Mouse (Mus musculus) liver, adult 2 months (tissue): ENCODE results near the gene Prmt3. TPM values are rescaled to one million over a fixed set of nuclear protein-coding genes. Genes with fewer than 3 reads are reported as not detected.

Experiments
- DNase-seq: peaks from one replicate; pipeline ENCODE4 v3.0.0-alpha.2; 2011; ENCODE audit warnings: low read depth, low spot score; ENCODE audit errors: extremely low read depth
- H3K27ac ChIP-seq: fragments of 200-500 bp; replicated peaks from 2 replicates; pipeline ENCODE4 v1.5.1; 2012; ENCODE audit warnings: low read depth, mild to moderate bottlenecking, control low read depth, inconsistent platforms, low read length; ENCODE audit not compliant: insufficient read depth
- H3K27me3 ChIP-seq: fragments of 200-500 bp; 2 replicates; pipeline ENCODE4 v1.6.1; 2012; ENCODE audit warnings: mild to moderate bottlenecking, moderate library complexity, low read length, inconsistent platforms; ENCODE audit not compliant: control insufficient read depth, insufficient read depth
- H3K36me3 ChIP-seq: fragments of 200-500 bp; 2 replicates; pipeline ENCODE4 v1.6.1; 2012; ENCODE audit warnings: low read length, inconsistent platforms; ENCODE audit not compliant: control insufficient read depth, insufficient read depth
- H3K4me1 ChIP-seq: fragments of 200-500 bp; 2 replicates; pipeline ENCODE4 v1.6.1; 2011; ENCODE audit warnings: low read length; ENCODE audit not compliant: control insufficient read depth, insufficient read depth
- H3K4me3 ChIP-seq: fragments of 200-500 bp; 2 replicates; pipeline ENCODE4 v1.5.1; 2011; ENCODE audit warnings: low read depth, mild to moderate bottlenecking, control low read depth, low read length, moderate library complexity; ENCODE audit not compliant: insufficient read depth
- H3K79me2 ChIP-seq: fragments of 200-500 bp; 2 replicates; pipeline ENCODE4 v1.6.1; 2012; ENCODE audit warnings: inconsistent platforms, mild to moderate bottlenecking, low read length, moderate library complexity; ENCODE audit not compliant: control insufficient read depth, insufficient read depth
- H3K9ac ChIP-seq: fragments of 200-500 bp; 2 replicates; pipeline ENCODE4 v1.6.1; 2012; ENCODE audit warnings: low read depth, mild to moderate bottlenecking, control low read depth, inconsistent platforms, low read length
- CTCF ChIP-seq: fragments of 200-500 bp; IDR thresholded peaks from 2 replicates; pipeline ENCODE4 v1.5.1; 2011; ENCODE audit warnings: low read depth, low read length, control low read depth
- POLR2A ChIP-seq: fragments of 200-500 bp; IDR thresholded peaks from 2 replicates; pipeline ENCODE4 v1.6.1; 2011; ENCODE audit warnings: low read length, control low read depth; ENCODE audit not compliant: insufficient read depth; ENCODE audit errors: extremely low read depth
- WGBS: fragments of 180-500 bp; shearing (Covaris S2); methylation state at CpG from one replicate; pipeline ENCODE4 v1.1.7; 2018; 5-methylcytosine and 5-hydroxymethylcytosine counted together
- polyA plus RNA-seq: library from polyadenylated mRNA; depleted of rRNA; stranded (reverse); fragments of >200 nt; gene quantifications from 2 replicates; pipeline ENCODE4 v1.2.3, GENCODE M21; 2012
- total RNA-seq: library from RNA; depleted of rRNA; stranded (reverse); fragments of >200 nt; gene quantifications from 2 replicates; pipeline ENCODE4 v1.2.3, GENCODE M21; 2014

Gene Prmt3
- total and polyA plus RNA-seq, 2 experiments = 6.7 to 10.5 TPM

DNA sequence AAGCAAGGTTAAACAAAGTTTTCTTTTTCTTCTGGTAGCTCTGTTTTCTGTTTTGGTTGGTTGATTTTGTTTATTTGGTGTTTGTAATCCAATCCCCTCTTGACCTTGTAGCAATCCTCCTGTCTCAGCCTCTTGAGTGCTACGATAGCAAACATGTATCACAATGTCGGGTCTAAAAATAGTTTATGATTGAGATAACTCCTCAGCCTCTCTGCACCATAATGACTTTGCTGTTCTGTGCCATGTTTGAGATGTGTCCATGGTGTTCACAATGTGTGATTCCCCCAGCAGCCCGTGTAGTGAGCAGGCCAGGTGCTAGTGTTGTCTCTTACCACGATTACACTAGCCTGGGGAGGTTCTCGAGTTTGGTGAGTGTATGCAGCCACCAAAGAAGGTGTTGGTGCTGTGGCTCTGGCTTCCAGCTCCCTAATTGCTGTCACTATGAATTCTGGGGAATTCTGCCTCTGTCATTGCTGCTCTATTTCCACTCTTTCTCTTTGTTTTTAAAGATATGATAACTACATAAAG, 26.6 kb downstream of the Prmt3 start:
- H3K27ac ChIP-seq = no peak overlapping the region
- WGBS = 67% methylated on average over 5 of the region's 5 CpGs
- H3K27me3 ChIP-seq = no peaks in the 10 kb centered on the region
- TF ChIP-seq CTCF (no peak), POLR2A (no peak)
- no peak overlapping the region for H3K9ac ChIP-seq
- DNase-seq = no peak
- peaks cover 35% of the 10 kb centered on the region for H3K36me3 ChIP-seq
- no peak overlapping the region for H3K4me3 ChIP-seq
- no peaks in the 10 kb centered on the region; the same call in 1 of the 2 replicates for H3K4me1 ChIP-seq
- no peaks in the 10 kb centered on the region; the same call in 1 of the 2 replicates for H3K79me2 ChIP-seq

DNA sequence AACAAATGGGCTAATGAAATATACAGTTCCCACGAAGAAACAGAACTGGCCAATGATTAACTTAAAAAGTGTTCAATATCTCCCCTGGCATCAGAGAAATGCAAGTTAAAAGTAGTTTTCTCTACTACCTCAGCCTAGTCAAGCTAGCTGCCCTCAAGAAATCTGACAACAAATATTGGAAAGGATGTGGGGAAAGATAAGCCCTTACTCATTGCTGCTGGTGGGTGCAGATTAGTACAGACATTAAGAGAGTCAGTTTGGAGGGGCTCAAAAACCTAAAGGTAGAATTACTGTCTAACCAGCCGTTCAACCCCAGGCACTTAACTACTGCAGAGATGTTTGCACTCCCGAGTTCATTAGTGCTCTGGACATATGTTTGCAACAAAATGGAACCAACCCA, 27.5 kb downstream of the Prmt3 start:
- no peaks in the 10 kb centered on the region; the same call in 1 of the 2 replicates for H3K79me2 ChIP-seq
- H3K4me1 ChIP-seq = no peaks in the 10 kb centered on the region; the same call in 1 of the 2 replicates
- H3K27me3 ChIP-seq = no peaks in the 10 kb centered on the region
- no peak for TF ChIP-seq CTCF
- TF ChIP-seq POLR2A = no peak
- no peak for DNase-seq
- peaks cover 35% of the 10 kb centered on the region for H3K36me3 ChIP-seq
- 50% methylated on average over 3 of the region's 3 CpGs for WGBS
- no peak overlapping the region for H3K9ac ChIP-seq
- no peak overlapping the region for H3K4me3 ChIP-seq
- no peak overlapping the region for H3K27ac ChIP-seq

DNA sequence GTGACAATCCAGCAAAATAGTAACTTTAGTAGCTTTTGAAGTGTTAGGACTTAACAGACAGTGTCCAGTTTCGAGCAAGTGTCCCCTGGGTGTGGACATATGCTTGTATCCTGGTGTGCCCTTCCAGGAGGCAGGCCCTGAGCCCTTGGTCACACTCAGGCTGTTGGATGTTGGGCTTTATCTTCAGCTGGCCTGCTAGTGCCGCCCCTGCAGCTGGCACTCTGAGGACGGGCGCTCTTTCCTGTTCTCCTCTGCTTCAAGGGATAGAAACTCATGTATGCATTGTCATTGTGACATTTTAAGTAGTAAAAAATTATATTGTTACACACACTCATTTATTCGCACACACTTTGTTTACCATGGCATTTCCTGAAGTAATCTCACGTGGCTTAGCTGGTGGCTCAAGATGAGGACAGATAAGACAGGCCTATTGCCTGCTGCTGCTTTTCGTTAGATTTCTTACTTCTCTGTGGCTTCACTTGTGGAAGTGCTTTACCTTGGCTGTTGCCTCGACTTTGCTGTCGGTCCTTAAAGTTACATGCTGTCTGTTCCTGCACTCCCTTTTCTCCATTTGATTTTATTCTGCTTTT, 29.0 kb downstream of the Prmt3 start:
- Histone ChIP-seq H3K36me3 (peaks cover 33% of the 10 kb centered on the region), H3K9ac (no peak overlapping the region), H3K4me3 (no peak overlapping the region), H3K4me1 (no peaks in the 10 kb centered on the region; the same call in 1 of the 2 replicates), H3K27ac (no peak overlapping the region), H3K79me2 (no peaks in the 10 kb centered on the region; the same call in 1 of the 2 replicates), H3K27me3 (no peaks in the 10 kb centered on the region)
- no peak for TF ChIP-seq POLR2A
- TF ChIP-seq CTCF = no peak
- WGBS = 88% methylated on average over 9 of the region's 9 CpGs
- no peak for DNase-seq

DNA sequence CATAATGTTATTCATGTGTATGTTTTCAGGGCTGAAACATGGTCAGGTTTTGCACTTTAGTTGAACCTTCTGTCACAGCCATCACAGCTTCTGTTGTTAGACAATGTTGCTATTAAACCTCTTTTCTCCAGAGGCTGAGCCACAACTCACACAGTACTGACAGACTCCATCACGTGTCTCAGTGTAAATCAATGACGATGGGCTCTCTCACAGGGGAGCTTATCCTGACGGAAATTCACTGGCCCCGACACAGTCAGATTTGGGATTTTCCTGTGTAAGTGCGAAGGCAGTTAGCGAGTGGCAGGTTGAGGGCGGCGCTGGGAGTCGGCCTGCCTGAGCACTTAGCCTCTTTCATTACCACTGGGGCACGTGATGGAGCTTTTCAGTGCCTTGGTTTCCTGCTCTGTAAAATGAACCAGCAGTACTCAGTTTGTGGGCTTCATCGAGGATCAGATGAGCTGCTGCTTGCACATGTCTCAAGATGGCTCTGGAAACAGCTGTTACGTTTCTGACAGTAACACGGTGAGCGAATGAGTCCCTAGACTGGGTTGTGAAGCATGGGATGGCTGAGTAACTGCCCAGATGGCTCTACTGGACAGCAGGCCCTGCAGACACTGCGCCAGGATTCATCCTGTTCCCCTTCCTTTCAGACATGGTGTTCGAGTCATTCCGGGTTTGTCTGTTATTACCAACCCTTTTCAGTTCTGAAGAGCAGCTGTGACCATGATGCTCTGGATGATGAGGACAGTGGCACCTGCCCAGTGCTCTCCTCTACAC, 29.9 kb downstream of the Prmt3 start:
- H3K9ac ChIP-seq = no peak overlapping the region
- WGBS = 95% methylated on average over 17 of the region's 17 CpGs
- DNase-seq = no peak
- H3K79me2 ChIP-seq = no peaks in the 10 kb centered on the region; the same call in 1 of the 2 replicates
- TF ChIP-seq CTCF = no peak
- TF ChIP-seq POLR2A = no peak
- H3K27me3 ChIP-seq = no peaks in the 10 kb centered on the region
- no peak overlapping the region for H3K4me3 ChIP-seq
- H3K36me3 ChIP-seq = peaks cover 32% of the 10 kb centered on the region
- no peaks in the 10 kb centered on the region; the same call in 1 of the 2 replicates for H3K4me1 ChIP-seq
- no peak overlapping the region for H3K27ac ChIP-seq

DNA sequence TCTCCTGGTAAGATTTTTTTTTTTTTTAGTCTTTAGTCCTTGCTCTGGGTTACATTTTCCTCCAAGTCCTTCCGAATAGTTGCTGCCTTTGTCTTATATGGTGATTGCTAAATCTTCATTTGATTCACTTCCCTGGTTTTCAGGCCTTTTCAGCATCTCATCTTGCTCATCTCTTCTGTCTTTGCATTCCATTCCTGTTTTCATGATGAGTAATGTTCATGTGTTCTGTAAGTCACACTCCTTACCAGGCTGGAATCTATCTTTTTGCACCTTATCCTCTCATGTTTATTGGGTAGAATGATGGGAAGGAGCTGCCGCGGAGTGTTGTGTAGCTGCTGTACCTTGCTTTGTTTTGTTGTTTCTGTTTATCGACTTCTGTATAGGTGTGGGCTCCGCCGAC, 31.0 kb downstream of the Prmt3 start:
- Histone ChIP-seq H3K36me3 (peaks cover 34% of the 10 kb centered on the region), H3K27me3 (no peaks in the 10 kb centered on the region), H3K4me3 (no peak overlapping the region), H3K79me2 (no peaks in the 10 kb centered on the region; the same call in 1 of the 2 replicates), H3K4me1 (no peaks in the 10 kb centered on the region; the same call in 1 of the 2 replicates), H3K27ac (no peak overlapping the region), H3K9ac (no peak overlapping the region)
- 92% methylated on average over 6 of the region's 6 CpGs for WGBS
- TF ChIP-seq CTCF = no peak
- no peak for TF ChIP-seq POLR2A
- no peak for DNase-seq

DNA sequence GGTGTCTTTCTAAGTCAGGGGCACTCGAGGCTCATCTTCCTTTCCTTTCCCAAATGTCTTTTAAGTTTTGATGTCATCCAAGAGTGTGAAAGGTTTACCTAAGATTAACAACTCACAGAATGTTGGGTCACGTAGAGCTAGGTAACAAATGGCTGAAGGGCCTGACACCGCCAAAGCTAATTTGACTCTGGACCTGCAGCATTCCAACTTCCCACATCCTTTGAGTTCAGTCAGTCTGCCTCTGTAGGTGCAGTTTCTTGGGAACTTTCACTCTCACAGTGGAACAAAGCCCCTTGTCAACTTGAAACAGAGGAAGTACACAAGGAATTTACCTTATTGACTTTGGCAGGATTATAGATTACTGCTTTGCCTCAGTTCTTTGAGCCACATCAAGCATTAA, 31.4 kb downstream of the Prmt3 start:
- H3K27me3 ChIP-seq = no peaks in the 10 kb centered on the region
- 85% methylated on average over 3 of the region's 3 CpGs for WGBS
- peaks cover 36% of the 10 kb centered on the region for H3K36me3 ChIP-seq
- no peak overlapping the region for H3K27ac ChIP-seq
- no peak overlapping the region for H3K9ac ChIP-seq
- H3K4me3 ChIP-seq = no peak overlapping the region
- no peak for DNase-seq
- TF ChIP-seq POLR2A = no peak
- no peak for TF ChIP-seq CTCF
- no peaks in the 10 kb centered on the region; the same call in 1 of the 2 replicates for H3K79me2 ChIP-seq
- no peaks in the 10 kb centered on the region; the same call in 1 of the 2 replicates for H3K4me1 ChIP-seq
